Mouse (Mus musculus) stomach, postnatal 0 days (tissue): ENCODE measurements at regions not wholly inside any gene's neighbourhood (a gene's known extent, or its start where the extent isn't known, plus 50 kb on each side); places are given as distances from the start of the nearest gene placed in this dataset.

Experiments used
- ATAC-seq: fragments of 200-750 bp; cut with Nextera tagmentation; 2 replicates; pipeline ENCODE4 v1.8.0; 2017; ENCODE audit not compliant: low FRiP score, low TSS enrichment
- DNase-seq: peaks from one replicate; pipeline ENCODE4 v3.0.0-alpha.2; 2016; ENCODE audit warnings: low spot score
- H3K27ac ChIP-seq: fragments of 300-500 bp; sonication (generic); replicated peaks from 2 replicates; pipeline ENCODE4 v1.5.1; 2014; ENCODE audit warnings: mild to moderate bottlenecking, control low read depth
- H3K27me3 ChIP-seq: fragments of 300-500 bp; sonication (generic); 2 replicates; pipeline ENCODE4 v1.6.1; 2014; ENCODE audit warnings: low read length; ENCODE audit not compliant: control insufficient read depth, insufficient read depth
- H3K36me3 ChIP-seq: fragments of 300-500 bp; sonication (generic); 2 replicates; pipeline ENCODE4 v1.6.1; 2014; ENCODE audit warnings: low read length, mixed read lengths; ENCODE audit not compliant: control insufficient read depth, insufficient read depth
- H3K4me1 ChIP-seq: fragments of 300-500 bp; sonication (generic); replicated peaks from 2 replicates; pipeline ENCODE4 v1.6.1; 2014; ENCODE audit warnings: antibody characterized with exemption; ENCODE audit not compliant: control insufficient read depth, insufficient read depth
- H3K4me2 ChIP-seq: fragments of 300-500 bp; sonication (generic); replicated peaks from 2 replicates; pipeline ENCODE4 v1.6.1; 2014; ENCODE audit warnings: low read depth, mild to moderate bottlenecking, control low read depth, moderate library complexity
- H3K4me3 ChIP-seq: fragments of 300-500 bp; sonication (generic); 2 replicates; pipeline ENCODE4 v1.5.1; 2014; ENCODE audit warnings: low read depth, low read length, control low read depth
- H3K9ac ChIP-seq: fragments of 300-500 bp; sonication (generic); 2 replicates; pipeline ENCODE4 v1.6.1; 2014; ENCODE audit warnings: mild to moderate bottlenecking, low read length, control low read depth, mixed read lengths
- H3K9me3 ChIP-seq: fragments of 300-500 bp; sonication (generic); 2 replicates; pipeline ENCODE4 v1.6.1; 2016; ENCODE audit warnings: low read length; ENCODE audit not compliant: control insufficient read depth
- CTCF ChIP-seq: IDR thresholded peaks from 2 replicates; pipeline ENCODE4 v1.5.1; 2016; ENCODE audit warnings: antibody characterized with exemption, low read depth, mild to moderate bottlenecking, moderate library complexity
- EP300 ChIP-seq: optimal IDR thresholded peaks from 2 replicates; pipeline ENCODE3; 2016; ENCODE audit warnings: antibody characterized with exemption
- whole genome bisulfite sequencing: fragments of 180-500 bp; shearing (Covaris S2); extraction: QIAGEN DNeasy Blood & Tissue Kit; methylation state at CpG from one replicate; pipeline ENCODE4 v1.1.7; 2014; 5-methylcytosine and 5-hydroxymethylcytosine counted together

DNA sequence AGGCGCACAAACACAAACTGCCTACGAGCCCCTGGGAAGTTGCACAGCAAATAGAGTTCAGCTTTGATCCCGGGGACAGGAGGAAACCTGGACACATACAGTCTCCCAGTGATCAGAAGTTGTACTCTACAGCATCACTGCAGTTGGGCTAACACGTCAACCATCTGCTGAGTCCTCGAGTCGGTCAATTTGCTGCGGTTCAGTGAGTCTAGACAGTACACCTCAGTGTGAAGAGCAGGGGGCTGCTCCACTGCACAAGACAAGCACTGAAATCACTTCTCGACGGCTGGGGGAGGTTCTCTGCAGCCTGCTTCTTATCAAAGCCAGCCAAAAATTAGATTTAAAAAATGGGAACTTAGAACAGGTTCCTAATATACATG, 78.4 kb upstream of the Aco1 start:
- Histone ChIP-seq H3K4me3 (no peak overlapping the region), H3K4me1 (no peaks in the 10 kb centered on the region), H3K4me2 (no peak overlapping the region), H3K27me3 (no peaks in the 10 kb centered on the region), H3K9ac (no peak overlapping the region), H3K9me3 (no peaks in the 10 kb centered on the region), H3K27ac (no peak overlapping the region), H3K36me3 (no peaks in the 10 kb centered on the region)
- 81% methylated on average over 9 of the region's 9 CpGs for WGBS
- TF ChIP-seq EP300 (no peak), CTCF (no peak)
- no peak for DNase-seq
- no peak for ATAC-seq

DNA sequence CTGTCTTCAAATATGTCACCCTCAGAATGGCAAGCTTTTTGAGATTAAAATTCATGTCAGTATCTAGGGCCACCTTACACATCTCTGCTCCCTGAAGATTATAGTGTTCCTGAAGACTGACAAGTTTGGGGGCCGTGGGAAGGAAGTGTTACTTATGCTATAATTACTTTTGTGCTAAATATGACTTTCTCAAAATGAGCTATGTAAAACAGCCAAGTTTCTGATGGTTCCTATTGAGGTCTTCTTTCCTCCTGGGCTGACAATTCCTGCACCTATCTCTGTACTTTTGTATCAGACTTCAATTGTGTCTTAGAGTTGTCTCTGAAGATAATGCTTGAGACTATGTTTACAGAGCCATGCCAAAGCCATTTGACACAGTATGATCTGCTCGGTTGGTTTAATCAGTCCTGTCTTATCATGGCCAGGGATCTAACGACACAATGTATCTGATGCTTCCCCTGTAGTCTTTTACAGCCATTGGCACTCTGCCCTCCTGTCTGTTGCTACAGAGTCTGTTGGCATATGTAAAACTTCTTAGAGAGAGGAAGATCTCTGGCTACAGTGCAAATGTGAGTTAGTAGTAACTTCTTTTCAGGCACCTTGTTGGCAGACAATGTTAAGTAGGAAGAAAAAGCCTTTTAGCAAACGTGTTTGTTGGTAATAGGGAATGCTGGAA, 71.8 kb upstream of the Aco1 start:
- Histone ChIP-seq H3K36me3 (no peaks in the 10 kb centered on the region), H3K4me2 (no peak overlapping the region), H3K27ac (no peak overlapping the region), H3K9me3 (no peaks in the 10 kb centered on the region), H3K4me3 (no peak overlapping the region), H3K27me3 (no peaks in the 10 kb centered on the region), H3K4me1 (no peaks in the 10 kb centered on the region), H3K9ac (no peak overlapping the region)
- ATAC-seq: no peak
- 45% methylated on average over 4 of the region's 4 CpGs for WGBS
- no peak for DNase-seq
- TF ChIP-seq EP300 (no peak), CTCF (no peak)

DNA sequence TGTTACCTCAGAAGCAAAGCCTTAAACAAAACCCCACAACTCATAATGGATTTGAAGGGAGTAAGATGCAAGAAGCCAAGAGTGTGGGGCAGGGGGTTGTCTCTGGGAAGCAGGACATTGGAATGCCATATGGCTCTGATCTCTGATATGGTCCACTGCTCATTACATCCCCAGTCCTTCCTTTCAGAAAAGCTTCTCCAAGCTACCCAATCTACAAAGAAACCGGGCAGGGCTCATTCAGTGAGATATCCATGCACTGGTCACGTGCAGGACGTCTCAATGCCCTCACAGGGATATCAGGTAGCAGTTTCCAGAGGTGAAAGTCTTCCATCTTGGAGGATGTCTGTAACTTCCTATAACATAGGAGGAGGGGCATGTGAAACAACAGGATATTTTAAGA, 61.8 kb upstream of the Aco1 start:
- no peak overlapping the region for H3K27ac ChIP-seq
- H3K9ac ChIP-seq: no peak overlapping the region
- no peak overlapping the region for H3K4me2 ChIP-seq
- no peaks in the 10 kb centered on the region for H3K36me3 ChIP-seq
- H3K4me3 ChIP-seq: no peak overlapping the region
- H3K9me3 ChIP-seq: no peaks in the 10 kb centered on the region
- ATAC-seq (no peak), DNase-seq (no peak)
- WGBS: 57% methylated on average over 3 of the region's 3 CpGs
- H3K27me3 ChIP-seq: no peaks in the 10 kb centered on the region
- TF ChIP-seq CTCF (no peak), EP300 (no peak)
- H3K4me1 ChIP-seq: no peaks in the 10 kb centered on the region

DNA sequence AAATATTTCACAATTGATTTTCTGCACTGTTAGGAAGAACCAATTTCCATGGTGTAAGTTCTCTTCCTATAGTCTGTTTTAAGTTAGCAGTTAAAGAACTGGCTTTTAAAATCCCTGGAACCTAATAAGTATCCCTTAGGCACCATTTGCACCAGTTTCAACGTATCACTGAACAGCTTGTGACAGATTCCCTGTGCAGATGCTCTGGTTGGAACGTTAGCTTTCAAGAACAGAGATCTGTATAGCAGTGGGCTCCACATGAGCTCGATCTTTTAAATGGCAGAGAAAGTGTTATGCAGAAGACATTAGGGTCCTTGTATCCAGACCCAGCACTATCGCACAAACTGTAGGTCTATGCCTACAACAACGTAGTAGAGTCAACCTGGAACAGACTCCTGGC, 52.6 kb upstream of the Aco1 start:
- H3K27me3 ChIP-seq: no peaks in the 10 kb centered on the region
- no peak overlapping the region for H3K9ac ChIP-seq
- no peak overlapping the region for H3K4me2 ChIP-seq
- DNase-seq: no peak
- no peaks in the 10 kb centered on the region for H3K4me1 ChIP-seq
- no peaks in the 10 kb centered on the region for H3K9me3 ChIP-seq
- no peak overlapping the region for H3K4me3 ChIP-seq
- 80% methylated on average over 5 of the region's 5 CpGs for WGBS
- TF ChIP-seq CTCF (no peak), EP300 (no peak)
- no peak overlapping the region for H3K27ac ChIP-seq
- no peak for ATAC-seq
- H3K36me3 ChIP-seq: no peaks in the 10 kb centered on the region
